Mouse (Mus musculus): ENCODE results near the gene Adrm1.

DNA sequence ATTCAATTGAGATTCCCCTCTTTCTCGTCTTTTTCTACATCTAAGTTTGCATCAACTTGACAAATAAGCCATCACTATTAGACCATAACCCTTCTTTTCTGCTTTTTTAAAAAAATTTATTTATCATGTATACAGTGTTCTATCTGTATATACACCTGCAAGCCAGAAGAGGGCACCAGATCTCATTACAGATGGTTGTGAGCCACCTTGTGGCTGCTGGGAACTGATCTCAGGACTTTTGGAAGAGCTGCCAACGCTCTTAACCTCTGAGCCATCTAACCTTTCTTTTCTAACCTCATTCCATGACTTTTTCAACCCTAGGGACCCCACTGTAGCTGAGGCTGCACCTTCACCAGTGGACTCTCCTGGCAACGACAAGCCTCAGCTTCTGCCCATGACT lies 41.0 kb downstream of the Adrm1 start:
- no peak for TF ChIP-seq POLR2A (IDR thresholded peaks at IDR 0.05; ENCODE audit: extremely low read depth, insufficient read depth, low read length)
- no peak for TF ChIP-seq CTCF (IDR thresholded peaks at IDR 0.05; ENCODE audit: extremely low read depth, insufficient read depth, low read length)
